Mouse (Mus musculus): ENCODE measurements around the gene Unc5c. TPM values are rescaled to one million over a fixed set of nuclear protein-coding genes. Genes with fewer than 3 reads are reported as not detected.

Unc5c gene
- polyA plus RNA-seq, 1 experiment from 2014 or later = 39.3 TPM

GRCm38 (mm10) chr3:141475919-141476318 lies 10.9 kb downstream of the Unc5c start:
- no peaks in the 10 kb centered on the region for H3K27me3 ChIP-seq (ENCODE audit: control insufficient read depth, insufficient read depth, low read length)
- H3K4me2 ChIP-seq (replicated peaks; ENCODE audit: low read depth, low read length) = 0 out of 2 replicates have a peak overlapping the region, but pooled peaks have one; percentile 2
- peak; percentile 61; the same call in 1 of the 2 replicates for ATAC-seq (ENCODE audit: low FRiP score, low TSS enrichment)
- 24% methylated on average over 6 of the region's 6 CpGs for WGBS
- H3K4me3 ChIP-seq (ENCODE audit: low read length) = no peak overlapping the region
- H3K9ac ChIP-seq (ENCODE audit: low read depth, low read length) = no peak overlapping the region
- peaks cover 23% of the 10 kb centered on the region for H3K4me1 ChIP-seq (ENCODE audit: control insufficient read depth, insufficient read depth, low read length)
- H3K36me3 ChIP-seq (ENCODE audit: control insufficient read depth, insufficient read depth, low read length) = no peaks in the 10 kb centered on the region
- peak overlapping the region; percentile 48; the same call in 1 of the 2 replicates for H3K27ac ChIP-seq (ENCODE audit: low read depth, low read length)
- no peaks in the 10 kb centered on the region for H3K9me3 ChIP-seq (ENCODE audit: control insufficient read depth, low read length)

- H3K27ac ChIP-seq (ENCODE audit: low read depth, low read length) = peak overlapping the region; percentile 48; the same call in 1 of the 2 replicates
- no peaks in the 10 kb centered on the region for H3K27me3 ChIP-seq (ENCODE audit: control insufficient read depth, insufficient read depth, low read length)
- no peak overlapping the region for H3K4me2 ChIP-seq (replicated peaks; ENCODE audit: low read depth, low read length)
- H3K9ac ChIP-seq (ENCODE audit: low read depth, low read length) = no peak overlapping the region
- H3K36me3 ChIP-seq (ENCODE audit: control insufficient read depth, insufficient read depth, low read length) = no peaks in the 10 kb centered on the region
- H3K4me3 ChIP-seq (ENCODE audit: low read length) = no peak overlapping the region
- no peaks in the 10 kb centered on the region for H3K9me3 ChIP-seq (ENCODE audit: control insufficient read depth, low read length)
- peak; percentile 83 for ATAC-seq (ENCODE audit: low FRiP score, low TSS enrichment)
- H3K4me1 ChIP-seq (ENCODE audit: control insufficient read depth, insufficient read depth, low read length) = peaks cover 23% of the 10 kb centered on the region
- WGBS = 16% methylated on average over 3 of the region's 3 CpGs
These were observed 11.7 kb downstream of the Unc5c start for GRCm38 (mm10) chr3:141476670-141477069.

GRCm38 (mm10) chr3:141482465-141482864 lies 17.4 kb downstream of the Unc5c start:
- 75% methylated on average over 4 of the region's 4 CpGs for WGBS

GRCm38 (mm10) chr3:141483665-141484431 lies 18.8 kb downstream of the Unc5c start:
- Histone ChIP-seq H3K4me3 (ENCODE audit: low read length) (no peak overlapping the region), H3K9me3 (ENCODE audit: control insufficient read depth, low read length) (no peaks in the 10 kb centered on the region), H3K27me3 (ENCODE audit: control insufficient read depth, insufficient read depth, low read length) (no peaks in the 10 kb centered on the region), H3K4me2 (replicated peaks; ENCODE audit: low read depth, low read length) (no peak overlapping the region; the same call in 1 of the 2 replicates), H3K36me3 (ENCODE audit: control insufficient read depth, insufficient read depth, low read length) (no peaks in the 10 kb centered on the region), H3K9ac (ENCODE audit: low read depth, low read length) (no peak overlapping the region), H3K4me1 (ENCODE audit: control insufficient read depth, insufficient read depth, low read length) (peaks cover 4% of the 10 kb centered on the region; the same call in 1 of the 2 replicates), H3K27ac (ENCODE audit: low read depth, low read length) (peak overlapping the region; percentile 65; the same call in 1 of the 2 replicates)
- ATAC-seq (ENCODE audit: low FRiP score, low TSS enrichment) = peak; percentile 79
- 21% methylated on average over 2 of the region's 2 CpGs for WGBS

More at GRCm38 (mm10) chr3:141482465-141482864, 17.4 kb downstream of the Unc5c start:
- Histone ChIP-seq H3K4me2 (replicated peaks; ENCODE audit: low read depth, low read length) (no peak overlapping the region), H3K9ac (ENCODE audit: low read depth, low read length) (no peak overlapping the region), H3K27ac (ENCODE audit: low read depth, low read length) (no peak overlapping the region), H3K36me3 (ENCODE audit: control insufficient read depth, insufficient read depth, low read length) (no peaks in the 10 kb centered on the region), H3K4me1 (ENCODE audit: control insufficient read depth, insufficient read depth, low read length) (peaks cover 9% of the 10 kb centered on the region; the same call in 1 of the 2 replicates), H3K27me3 (ENCODE audit: control insufficient read depth, insufficient read depth, low read length) (no peaks in the 10 kb centered on the region), H3K9me3 (ENCODE audit: control insufficient read depth, low read length) (no peaks in the 10 kb centered on the region), H3K4me3 (ENCODE audit: low read length) (no peak overlapping the region)
- ATAC-seq (ENCODE audit: low FRiP score, low TSS enrichment) = no peak

- Histone ChIP-seq H3K9ac (ENCODE audit: low read depth, low read length) (no peak overlapping the region), H3K36me3 (ENCODE audit: control insufficient read depth, insufficient read depth, low read length) (no peaks in the 10 kb centered on the region), H3K27me3 (ENCODE audit: control insufficient read depth, insufficient read depth, low read length) (no peaks in the 10 kb centered on the region), H3K4me1 (ENCODE audit: control insufficient read depth, insufficient read depth, low read length) (peaks cover 4% of the 10 kb centered on the region; the same call in 1 of the 2 replicates), H3K9me3 (ENCODE audit: control insufficient read depth, low read length) (no peaks in the 10 kb centered on the region), H3K27ac (ENCODE audit: low read depth, low read length) (no peak overlapping the region), H3K4me3 (ENCODE audit: low read length) (no peak overlapping the region), H3K4me2 (replicated peaks; ENCODE audit: low read depth, low read length) (no peak overlapping the region)
- 74% methylated on average over 4 of the region's 4 CpGs for WGBS
- ATAC-seq (ENCODE audit: low FRiP score, low TSS enrichment) = no peak
These were observed 20.2 kb downstream of the Unc5c start for GRCm38 (mm10) chr3:141485218-141485617.

GRCm38 (mm10) chr3:141490647-141491046 lies 25.6 kb downstream of the Unc5c start:
- Histone ChIP-seq H3K9me3 (ENCODE audit: control insufficient read depth, low read length) (no peaks in the 10 kb centered on the region), H3K4me3 (ENCODE audit: low read length) (no peak overlapping the region), H3K27ac (ENCODE audit: low read depth, low read length) (no peak overlapping the region; the same call in 1 of the 2 replicates), H3K27me3 (ENCODE audit: control insufficient read depth, insufficient read depth, low read length) (no peaks in the 10 kb centered on the region), H3K36me3 (ENCODE audit: control insufficient read depth, insufficient read depth, low read length) (no peaks in the 10 kb centered on the region), H3K9ac (ENCODE audit: low read depth, low read length) (no peak overlapping the region), H3K4me1 (ENCODE audit: control insufficient read depth, insufficient read depth, low read length) (peaks cover 18% of the 10 kb centered on the region; the same call in 1 of the 2 replicates), H3K4me2 (replicated peaks; ENCODE audit: low read depth, low read length) (no peak overlapping the region)
- no peak for ATAC-seq (ENCODE audit: low FRiP score, low TSS enrichment)
- 93% methylated on average over 1 of the region's 1 CpGs for WGBS

- H3K4me2 ChIP-seq (replicated peaks; ENCODE audit: low read depth, low read length) = peak overlapping the region; percentile 25
- no peak overlapping the region for H3K9ac ChIP-seq (ENCODE audit: low read depth, low read length)
- WGBS = 10% methylated on average over 5 of the region's 5 CpGs
- H3K9me3 ChIP-seq (ENCODE audit: control insufficient read depth, low read length) = no peaks in the 10 kb centered on the region
- peak; percentile 94 for ATAC-seq (ENCODE audit: low FRiP score, low TSS enrichment)
- H3K36me3 ChIP-seq (ENCODE audit: control insufficient read depth, insufficient read depth, low read length) = no peaks in the 10 kb centered on the region
- H3K27me3 ChIP-seq (ENCODE audit: control insufficient read depth, insufficient read depth, low read length) = no peaks in the 10 kb centered on the region
- peak overlapping the region; percentile 10; the same call in 1 of the 2 replicates for H3K4me3 ChIP-seq (ENCODE audit: low read length)
- H3K27ac ChIP-seq (ENCODE audit: low read depth, low read length) = peak overlapping the region; percentile 91
- H3K4me1 ChIP-seq (ENCODE audit: control insufficient read depth, insufficient read depth, low read length) = peaks cover 18% of the 10 kb centered on the region; the same call in 1 of the 2 replicates
These were observed 26.4 kb downstream of the Unc5c start for GRCm38 (mm10) chr3:141491272-141491950.

- Histone ChIP-seq H3K4me3 (ENCODE audit: low read length) (no peak overlapping the region), H3K4me1 (ENCODE audit: control insufficient read depth, insufficient read depth, low read length) (peaks cover 21% of the 10 kb centered on the region; the same call in 1 of the 2 replicates), H3K9me3 (ENCODE audit: control insufficient read depth, low read length) (no peaks in the 10 kb centered on the region), H3K27ac (ENCODE audit: low read depth, low read length) (peak overlapping the region; percentile 91), H3K27me3 (ENCODE audit: control insufficient read depth, insufficient read depth, low read length) (no peaks in the 10 kb centered on the region), H3K36me3 (ENCODE audit: control insufficient read depth, insufficient read depth, low read length) (no peaks in the 10 kb centered on the region), H3K4me2 (replicated peaks; ENCODE audit: low read depth, low read length) (peak overlapping the region; percentile 25), H3K9ac (ENCODE audit: low read depth, low read length) (no peak overlapping the region)
- peak; percentile 42 for ATAC-seq (ENCODE audit: low FRiP score, low TSS enrichment)
- 8% methylated on average over 2 of the region's 2 CpGs for WGBS
These were observed 26.9 kb downstream of the Unc5c start for GRCm38 (mm10) chr3:141491951-141492310.

Data from kidney, embryonic 14.5 days (tissue).